Mouse (Mus musculus) heart, embryonic 12.5 days (tissue): ENCODE results near the gene Zfp82. TPM values are rescaled to one million over a fixed set of nuclear protein-coding genes. Genes with fewer than 3 reads are reported as not detected.
"Not testable (repeated sequence)": the region's sequence is repeated elsewhere in the genome, so short reads cannot be mapped to it uniquely, and the experiment has no call there.

Experiments used
- ATAC-seq: fragments of 200-750 bp; cut with Nextera tagmentation; 2 replicates; pipeline ENCODE4 v1.8.0; 2017; ENCODE audit warnings: moderate TSS enrichment, moderate library complexity; ENCODE audit not compliant: insufficient number of reproducible peaks, low FRiP score
- H3K27ac ChIP-seq: fragments of 300-500 bp; sonication (generic); 2 replicates; pipeline ENCODE4 v1.5.1; 2016; ENCODE audit warnings: mild to moderate bottlenecking, moderate library complexity; ENCODE audit not compliant: poor library complexity, severe bottlenecking
- H3K27me3 ChIP-seq: fragments of 300-500 bp; sonication (generic); replicated peaks from 2 replicates; pipeline ENCODE4 v1.6.1; 2016; ENCODE audit warnings: mild to moderate bottlenecking, moderate library complexity
- H3K36me3 ChIP-seq: fragments of 300-500 bp; sonication (generic); 2 replicates; pipeline ENCODE4 v1.6.1; 2016; ENCODE audit warnings: mild to moderate bottlenecking, moderate library complexity
- H3K4me1 ChIP-seq: fragments of 300-500 bp; sonication (generic); replicated peaks from 2 replicates; pipeline ENCODE4 v1.6.1; 2016; ENCODE audit warnings: mild to moderate bottlenecking
- H3K4me2 ChIP-seq: fragments of 300-500 bp; sonication (generic); 2 replicates; pipeline ENCODE4 v1.6.1; 2016; ENCODE audit warnings: mild to moderate bottlenecking, moderate library complexity
- H3K4me3 ChIP-seq: fragments of 300-500 bp; sonication (generic); 2 replicates; pipeline ENCODE4 v1.5.1; 2016; ENCODE audit warnings: mild to moderate bottlenecking
- H3K9ac ChIP-seq: fragments of 300-500 bp; sonication (generic); 2 replicates; pipeline ENCODE4 v1.6.1; 2016; ENCODE audit warnings: mild to moderate bottlenecking, moderate library complexity
- H3K9me3 ChIP-seq: fragments of 300-500 bp; sonication (generic); replicated peaks from 2 replicates; pipeline ENCODE4 v1.6.1; 2016; ENCODE audit warnings: mild to moderate bottlenecking, moderate library complexity
- WGBS: fragments of 180-500 bp; shearing (Covaris S2); methylation state at CpG from one replicate; pipeline ENCODE4 v1.1.7; 2016; 5-methylcytosine and 5-hydroxymethylcytosine counted together
- polyA plus RNA-seq: library from polyadenylated mRNA; unstranded; fragments of >200 nt; fragmentation: Nextera tagmentation; extraction: Ambion mirVana; gene quantifications from 2 replicates; pipeline ENCODE4 v1.2.1, GENCODE M21; 2016

Gene Zfp82
- 2.5 and 2.9 TPM in 2 replicates for polyA plus RNA-seq

DNA sequence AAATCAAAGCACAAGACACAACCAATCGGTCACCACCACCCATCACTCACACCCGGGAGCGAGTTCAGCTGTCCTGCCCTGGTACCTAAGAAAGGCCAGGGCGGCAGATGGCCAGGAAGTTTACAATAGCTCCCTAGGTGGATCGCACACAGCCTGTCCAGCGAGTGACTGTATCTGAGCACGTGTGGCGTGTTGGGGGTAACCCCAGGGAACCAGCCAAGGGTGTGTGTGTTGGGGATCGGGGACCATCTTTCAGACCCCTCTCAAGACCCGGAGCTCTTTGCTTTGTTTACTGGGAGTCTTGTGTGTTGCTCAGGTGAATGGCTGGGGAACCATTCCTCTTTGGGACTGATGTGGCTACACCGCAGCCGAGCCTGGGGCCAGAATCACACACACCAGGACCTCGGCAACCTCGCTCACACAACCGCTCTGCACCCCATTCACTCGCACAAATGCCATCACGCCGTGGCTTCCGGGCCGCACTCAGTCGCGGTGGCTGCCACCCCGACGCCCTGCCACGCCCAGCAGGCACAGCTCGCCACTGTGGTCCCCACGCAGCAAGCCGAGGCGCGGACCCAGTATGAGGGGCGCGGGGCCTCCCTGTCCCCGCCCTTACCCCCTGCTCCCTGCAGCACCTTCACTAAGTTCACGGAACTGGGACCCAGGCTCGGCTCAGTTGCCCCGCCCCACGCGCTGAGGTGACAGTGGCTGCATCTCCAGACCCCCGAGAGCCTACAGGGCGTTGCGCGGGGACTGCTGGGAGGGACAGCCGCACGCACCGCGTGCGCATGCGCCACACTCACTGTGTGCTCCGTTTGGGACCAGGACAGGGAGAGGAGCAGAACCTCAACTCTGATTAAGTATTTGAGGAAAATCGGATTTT is at the start of gene Zfp82:
Gene Zfp82 (minus strand): TSS at position 755 of the 883 bp plus-strand sequence.
- Histone ChIP-seq H3K9ac (peak within 1 kb of the TSS; percentile 79), H3K4me3 (peak within 1 kb of the TSS; percentile 67), H3K9me3 (no peaks in the 10 kb centered on the region), H3K4me1 (no peaks in the 10 kb centered on the region), H3K27me3 (no peaks in the 10 kb centered on the region), H3K4me2 (peak within 1 kb of the TSS; percentile 87), H3K27ac (peak within 1 kb of the TSS; percentile 15; the same call in 1 of the 2 replicates), H3K36me3 (peaks cover 25% of the 10 kb centered on the region)
- peak; percentile 94 for ATAC-seq
- WGBS, result under 1% methylated on average over 50 of the region's 50 CpGs

DNA sequence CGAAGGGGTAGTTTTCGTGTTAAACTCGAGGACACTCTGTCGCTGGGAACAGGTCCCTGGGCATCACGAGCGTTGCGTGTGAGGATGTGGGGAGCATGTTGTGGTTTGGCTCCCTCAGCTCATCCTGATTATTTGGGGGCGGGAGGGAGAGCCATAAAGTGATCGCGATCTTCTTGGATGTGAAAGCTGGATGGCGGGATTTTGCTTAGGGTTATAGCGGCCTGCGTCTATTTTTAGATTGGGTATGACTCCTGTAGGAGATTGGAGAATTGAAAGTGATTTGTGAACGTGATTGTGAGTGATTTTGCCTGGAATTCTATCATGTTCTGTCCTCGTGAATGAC is 49.5 kb upstream of the Zfp82 start:
- H3K36me3 ChIP-seq, result peaks cover 18% of the 10 kb centered on the region
- H3K27ac ChIP-seq, result peak overlapping the region; percentile 63
- H3K4me3 ChIP-seq, result peak overlapping the region; percentile 79
- H3K27me3 ChIP-seq, result no peaks in the 10 kb centered on the region
- no peak; the same call in 1 of the 2 replicates for ATAC-seq
- peak overlapping the region; percentile 83 for H3K4me2 ChIP-seq
- WGBS, result 7% methylated on average over 15 of the region's 15 CpGs
- peaks cover 11% of the 10 kb centered on the region for H3K4me1 ChIP-seq
- H3K9me3 ChIP-seq, result 0 out of 2 replicates have a peak, but pooled peaks cover 6% of the 10 kb centered on the region
- H3K9ac ChIP-seq, result peak overlapping the region; percentile 73

- WGBS, result under 1% methylated on average over 61 of the region's 61 CpGs
- H3K4me1 ChIP-seq, result peaks cover 11% of the 10 kb centered on the region
- H3K4me2 ChIP-seq, result peak within 1 kb of the TSS; percentile 83
- peak within 1 kb of the TSS; percentile 73 for H3K9ac ChIP-seq
- H3K4me3 ChIP-seq, result peak within 1 kb of the TSS; percentile 79
- H3K9me3 ChIP-seq, result peaks cover 4% of the 10 kb centered on the region; the same call in 1 of the 2 replicates
- peak; percentile 96 for ATAC-seq
- peak within 1 kb of the TSS; percentile 63 for H3K27ac ChIP-seq
- peaks cover 12% of the 10 kb centered on the region for H3K36me3 ChIP-seq
- no peaks in the 10 kb centered on the region for H3K27me3 ChIP-seq
Measured at GRCm38 (mm10) chr7:30121308-30122187, 48.8 kb upstream of the Zfp82 start, which contains the start of gene Zfp382. TSS of gene Zfp382 (plus strand) at chr7:30121942.

- H3K27me3 ChIP-seq, H3K4me2 ChIP-seq, H3K4me3 ChIP-seq, H3K4me1 ChIP-seq, H3K36me3 ChIP-seq, H3K9ac ChIP-seq, ATAC-seq, H3K27ac ChIP-seq: not testable (repeated sequence)
- H3K9me3 ChIP-seq, result peaks cover 31% of the 10 kb centered on the region
- 93% methylated on average over 12 of the region's 12 CpGs for WGBS
Measured at GRCm38 (mm10) chr7:30117935-30118334, 45.2 kb upstream of the Zfp82 start.

DNA sequence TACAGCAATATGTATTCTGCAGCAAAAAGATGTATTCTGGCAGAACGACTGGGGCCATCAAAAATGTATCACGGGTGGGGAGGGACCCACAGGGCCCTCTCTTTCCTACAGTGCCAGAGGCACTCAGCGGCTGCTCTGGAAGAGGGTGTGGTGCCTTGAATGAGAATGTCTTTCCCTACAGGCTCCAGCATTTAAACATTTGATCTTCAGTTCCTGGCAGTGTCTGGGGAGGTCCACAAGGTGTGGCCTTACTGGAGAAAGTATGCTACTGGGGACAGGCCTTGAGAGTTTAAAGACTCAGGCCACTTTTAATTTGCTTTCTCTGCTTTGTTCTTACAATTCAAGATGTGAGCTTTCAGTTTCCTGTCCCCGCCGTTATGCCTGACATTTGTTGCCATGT is 43.4 kb upstream of the Zfp82 start:
- H3K36me3 ChIP-seq, result peaks cover 3% of the 10 kb centered on the region; the same call in 1 of the 2 replicates
- 90% methylated on average over 5 of the region's 5 CpGs for WGBS
- ATAC-seq, result no peak
- no peaks in the 10 kb centered on the region for H3K27me3 ChIP-seq
- H3K4me3 ChIP-seq, result no peak overlapping the region
- no peak overlapping the region for H3K4me2 ChIP-seq
- H3K9me3 ChIP-seq, result peaks cover 31% of the 10 kb centered on the region
- H3K9ac ChIP-seq, result no peak overlapping the region
- H3K27ac ChIP-seq, result no peak overlapping the region
- peaks cover 10% of the 10 kb centered on the region; the same call in 1 of the 2 replicates for H3K4me1 ChIP-seq

DNA sequence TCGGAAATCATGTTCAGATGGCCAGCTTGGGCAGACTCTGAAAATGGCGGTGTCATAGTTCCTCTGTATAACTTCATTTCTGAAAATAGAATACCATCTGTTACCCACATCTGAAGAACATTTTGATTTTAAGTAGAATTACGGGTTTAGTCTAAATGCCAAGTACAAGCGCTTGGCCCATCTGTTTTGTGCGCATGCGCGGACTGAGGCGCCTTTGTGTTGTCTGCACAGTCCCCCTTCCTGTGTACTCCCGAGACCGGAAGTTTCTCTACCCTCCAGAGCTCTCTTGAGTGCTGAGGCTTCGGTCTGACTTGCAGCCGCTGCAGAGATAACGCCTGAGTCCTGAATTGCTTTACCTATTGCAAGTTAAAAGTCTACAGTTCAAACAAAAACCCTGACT is 26.6 kb upstream of the Zfp82 start:
- WGBS, result 82% methylated on average over 13 of the region's 13 CpGs
- Histone ChIP-seq H3K4me3 (no peak overlapping the region), H3K9ac (no peak overlapping the region), H3K4me2 (no peak overlapping the region), H3K9me3 (peaks cover 11% of the 10 kb centered on the region), H3K27me3 (no peaks in the 10 kb centered on the region), H3K36me3 (peaks cover 67% of the 10 kb centered on the region), H3K27ac (no peak overlapping the region), H3K4me1 (peaks cover 29% of the 10 kb centered on the region)
- ATAC-seq, result no peak

- H3K9me3 ChIP-seq, result no peaks in the 10 kb centered on the region
- peaks cover 35% of the 10 kb centered on the region for H3K36me3 ChIP-seq
- 19% methylated on average over 5 of the region's 5 CpGs for WGBS
- H3K27ac ChIP-seq, result peak overlapping the region; percentile 39; the same call in 1 of the 2 replicates
- peak overlapping the region; percentile 58 for H3K4me3 ChIP-seq
- ATAC-seq, result no peak
- peak overlapping the region; percentile 89 for H3K4me2 ChIP-seq
- H3K4me1 ChIP-seq, result peaks cover 33% of the 10 kb centered on the region
- H3K9ac ChIP-seq, result peak overlapping the region; percentile 79
- no peaks in the 10 kb centered on the region for H3K27me3 ChIP-seq
Measured at GRCm38 (mm10) chr7:30095551-30096125, 22.9 kb upstream of the Zfp82 start.

- Histone ChIP-seq H3K4me3 (peak within 1 kb of the TSS; percentile 58), H3K36me3 (peaks cover 28% of the 10 kb centered on the region), H3K9ac (peak within 1 kb of the TSS; percentile 82), H3K27me3 (no peaks in the 10 kb centered on the region), H3K4me2 (peak within 1 kb of the TSS; percentile 89), H3K27ac (peak within 1 kb of the TSS; percentile 90), H3K9me3 (no peaks in the 10 kb centered on the region), H3K4me1 (peaks cover 33% of the 10 kb centered on the region)
- ATAC-seq, result peak; percentile 82
- WGBS, result under 1% methylated on average over 26 of the region's 26 CpGs
Measured at GRCm38 (mm10) chr7:30094646-30095429, 22.1 kb upstream of the Zfp82 start, which contains the start of gene Zfp260. TSS of gene Zfp260 (plus strand) at chr7:30094777.

DNA sequence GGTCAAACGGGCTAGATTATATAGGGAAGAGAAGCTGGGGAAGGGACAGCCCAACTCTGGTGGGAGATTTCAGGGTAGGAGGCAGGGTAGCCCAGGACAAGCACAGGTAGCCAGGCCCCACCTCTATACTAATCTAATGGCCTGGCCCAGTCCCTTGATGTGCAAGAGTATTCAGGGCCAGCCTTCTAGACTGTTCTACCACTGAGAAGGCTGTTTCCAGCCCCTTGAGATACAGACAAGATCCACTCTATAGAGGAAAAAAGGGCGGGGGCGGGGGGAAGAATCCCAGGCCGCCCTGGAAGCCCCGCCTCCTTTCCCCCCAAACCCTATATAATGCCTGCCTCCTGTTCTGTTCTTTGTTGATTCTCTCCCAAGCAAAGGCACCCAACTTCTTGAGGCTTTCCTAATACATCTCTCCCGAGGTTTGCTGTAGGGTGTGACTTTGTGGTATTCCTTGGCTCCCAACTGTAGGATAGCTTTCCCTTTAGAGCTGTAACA is 21.3 kb upstream of the Zfp82 start:
- H3K4me3 ChIP-seq, result peak overlapping the region; percentile 58
- peaks cover 33% of the 10 kb centered on the region for H3K4me1 ChIP-seq
- peak overlapping the region; percentile 82; the same call in 1 of the 2 replicates for H3K9ac ChIP-seq
- ATAC-seq, result no peak
- peak overlapping the region; percentile 90 for H3K27ac ChIP-seq
- H3K36me3 ChIP-seq, result peaks cover 19% of the 10 kb centered on the region
- no peaks in the 10 kb centered on the region for H3K27me3 ChIP-seq
- H3K4me2 ChIP-seq, result peak overlapping the region; percentile 60
- 67% methylated on average over 6 of the region's 6 CpGs for WGBS
- no peaks in the 10 kb centered on the region for H3K9me3 ChIP-seq

GRCm38 (mm10) chr7:30092666-30093065 is 20.0 kb upstream of the Zfp82 start:
- Histone ChIP-seq H3K9ac (no peak overlapping the region), H3K4me1 (peaks cover 29% of the 10 kb centered on the region), H3K27me3 (no peaks in the 10 kb centered on the region), H3K4me3 (no peak overlapping the region), H3K36me3 (peaks cover 9% of the 10 kb centered on the region), H3K9me3 (no peaks in the 10 kb centered on the region), H3K27ac (no peak overlapping the region), H3K4me2 (no peak overlapping the region)
- WGBS, result 75% methylated on average over 9 of the region's 9 CpGs
- no peak for ATAC-seq
